Mouse (Mus musculus) heart, embryonic 16.5 days (tissue): ENCODE measurements around the gene Tor4a. TPM values are rescaled to one million over a fixed set of nuclear protein-coding genes. Genes with fewer than 3 reads are reported as not detected.

Source experiments
- ATAC-seq: fragments of 200-750 bp; cut with Nextera tagmentation; replicated peaks from 2 replicates; pipeline ENCODE4 v1.8.0; 2017; ENCODE audit warnings: moderate number of reproducible peaks; ENCODE audit not compliant: insufficient read depth, low FRiP score; ENCODE audit errors: extremely low read depth
- H3K27ac ChIP-seq: fragments of 300-500 bp; sonication (generic); 2 replicates; pipeline ENCODE4 v1.5.1; 2014; ENCODE audit warnings: mild to moderate bottlenecking, low read length, control low read depth, moderate library complexity
- H3K27me3 ChIP-seq: fragments of 300-500 bp; sonication (generic); 2 replicates; pipeline ENCODE4 v1.6.1; 2014; ENCODE audit warnings: low read length, mixed read lengths; ENCODE audit not compliant: control insufficient read depth, insufficient read depth
- H3K36me3 ChIP-seq: fragments of 300-500 bp; sonication (generic); 2 replicates; pipeline ENCODE4 v1.6.1; 2014; ENCODE audit not compliant: control insufficient read depth, insufficient read depth
- H3K4me1 ChIP-seq: fragments of 300-500 bp; sonication (generic); 2 replicates; pipeline ENCODE4 v1.6.1; 2014; ENCODE audit warnings: low read length, mixed read lengths; ENCODE audit not compliant: control insufficient read depth, insufficient read depth
- H3K4me2 ChIP-seq: fragments of 300-500 bp; sonication (generic); 2 replicates; pipeline ENCODE4 v1.6.1; 2014; ENCODE audit warnings: low read depth, mild to moderate bottlenecking, control low read depth, low read length
- H3K4me3 ChIP-seq: fragments of 300-500 bp; sonication (generic); 2 replicates; pipeline ENCODE4 v1.5.1; 2014; ENCODE audit warnings: mild to moderate bottlenecking, control low read depth, low read length
- H3K9ac ChIP-seq: fragments of 300-500 bp; sonication (generic); 2 replicates; pipeline ENCODE4 v1.6.1; 2014; ENCODE audit warnings: low read length, control low read depth
- H3K9me3 ChIP-seq: fragments of 300-500 bp; sonication (generic); replicated peaks from 2 replicates; pipeline ENCODE4 v1.6.1; 2016; ENCODE audit warnings: low read length; ENCODE audit not compliant: control insufficient read depth
- WGBS: fragments of 180-500 bp; shearing (Covaris S2); extraction: QIAGEN DNeasy Blood & Tissue Kit; methylation state at CpG from one replicate; pipeline ENCODE4 v1.1.7; 2014; 5-methylcytosine and 5-hydroxymethylcytosine counted together
- polyA plus RNA-seq: library from polyadenylated mRNA; unstranded; fragments of >200 nt; fragmentation: Nextera tagmentation; extraction: Ambion mirVana; gene quantifications from 2 replicates; pipeline ENCODE4 v1.2.1, GENCODE M21; 2015

Tor4a gene
- polyA plus RNA-seq, 1 experiment from 2014 or later, result 10.0 TPM

DNA sequence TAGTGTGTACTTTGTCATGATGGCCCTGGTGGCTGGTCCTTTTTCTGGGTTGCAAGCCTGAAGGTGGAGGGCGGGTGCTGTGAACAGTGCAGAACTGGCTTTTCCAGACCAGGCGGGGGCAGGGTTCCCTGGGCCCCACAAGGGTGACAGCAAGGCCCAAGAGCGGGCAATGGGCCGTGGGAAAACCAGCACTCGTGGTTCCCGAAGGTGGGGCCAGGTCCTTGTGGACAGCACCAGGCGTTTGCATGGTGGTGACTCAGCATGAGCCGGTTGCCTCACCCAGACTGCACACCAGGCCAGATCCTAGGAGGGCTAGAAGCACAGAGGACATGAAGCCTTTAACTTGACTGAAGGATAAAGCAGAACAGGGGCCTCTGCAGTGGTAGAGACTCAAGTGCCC is 24.1 kb downstream of the Tor4a start:
- H3K4me2 ChIP-seq, result no peak overlapping the region
- H3K4me1 ChIP-seq, result peaks cover 35% of the 10 kb centered on the region
- no peak for ATAC-seq
- no peak overlapping the region for H3K27ac ChIP-seq
- H3K9ac ChIP-seq, result no peak overlapping the region
- no peaks in the 10 kb centered on the region for H3K27me3 ChIP-seq
- H3K4me3 ChIP-seq, result no peak overlapping the region
- WGBS, result 67% methylated on average over 8 of the region's 8 CpGs
- H3K36me3 ChIP-seq, result no peaks in the 10 kb centered on the region
- H3K9me3 ChIP-seq, result no peaks in the 10 kb centered on the region

DNA sequence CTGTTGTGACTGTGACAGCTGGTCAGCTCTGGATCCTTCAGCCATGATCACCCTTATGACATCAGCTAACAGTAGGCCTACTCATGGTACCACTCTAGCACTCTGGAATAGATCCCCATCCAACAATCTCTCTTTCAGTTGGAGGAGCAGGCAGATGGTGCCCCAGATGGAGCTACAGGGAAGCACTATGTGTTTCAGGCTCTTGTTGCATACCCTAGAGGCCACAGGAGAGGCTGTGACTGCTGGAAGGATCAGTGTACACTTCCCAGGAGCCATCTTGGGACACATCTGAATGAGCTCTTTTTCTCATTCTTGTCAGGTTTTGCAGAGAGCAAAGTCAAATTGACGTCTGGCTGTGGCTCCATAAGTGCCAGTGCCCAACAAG is 24.9 kb downstream of the Tor4a start:
- Histone ChIP-seq H3K36me3 (no peaks in the 10 kb centered on the region), H3K27me3 (no peaks in the 10 kb centered on the region), H3K9ac (no peak overlapping the region), H3K9me3 (no peaks in the 10 kb centered on the region), H3K4me3 (no peak overlapping the region), H3K4me2 (no peak overlapping the region), H3K4me1 (peaks cover 33% of the 10 kb centered on the region), H3K27ac (no peak overlapping the region)
- no peak for ATAC-seq
- WGBS, result 82% methylated on average over 1 of the region's 1 CpGs

DNA sequence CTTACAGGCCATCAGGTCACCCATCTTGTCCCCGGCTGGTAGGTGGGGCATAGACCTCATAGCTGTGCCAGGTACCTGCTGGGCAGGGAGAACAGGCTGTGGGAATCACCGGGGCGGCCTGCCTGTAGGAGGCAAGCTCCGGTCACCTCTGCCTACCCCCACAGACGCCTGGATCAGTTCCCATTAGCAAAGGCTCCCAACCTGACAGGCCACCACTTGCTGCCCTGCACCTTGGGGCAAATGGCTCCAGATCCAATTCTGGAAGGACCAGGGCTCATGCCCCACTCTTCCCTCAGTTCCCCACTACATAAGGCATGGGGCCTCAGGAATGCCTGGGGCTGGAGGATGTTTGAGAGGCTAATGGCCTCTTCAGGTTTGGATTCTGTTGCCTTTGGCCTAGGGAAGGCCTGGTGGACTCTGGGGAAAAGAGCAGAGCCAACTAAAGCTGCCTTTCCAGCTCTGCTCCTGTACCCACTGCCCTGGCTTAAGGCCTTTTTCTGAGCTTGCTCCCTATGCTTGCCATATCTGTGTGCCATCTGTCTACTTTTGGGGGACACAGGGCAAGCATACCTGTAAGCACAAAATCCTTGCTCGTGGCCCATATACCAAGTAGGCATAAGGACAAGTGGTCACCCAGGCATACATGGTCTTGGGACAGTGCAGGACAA is 25.5 kb downstream of the Tor4a start:
- no peaks in the 10 kb centered on the region for H3K9me3 ChIP-seq
- no peak for ATAC-seq
- H3K27me3 ChIP-seq, result no peaks in the 10 kb centered on the region
- H3K4me2 ChIP-seq, result no peak overlapping the region
- H3K4me3 ChIP-seq, result no peak overlapping the region
- H3K36me3 ChIP-seq, result no peaks in the 10 kb centered on the region
- H3K9ac ChIP-seq, result no peak overlapping the region
- no peak overlapping the region for H3K27ac ChIP-seq
- peaks cover 28% of the 10 kb centered on the region for H3K4me1 ChIP-seq
- WGBS, result 80% methylated on average over 6 of the region's 6 CpGs

- Histone ChIP-seq H3K27me3 (no peaks in the 10 kb centered on the region), H3K36me3 (no peaks in the 10 kb centered on the region), H3K9me3 (no peaks in the 10 kb centered on the region), H3K4me1 (peaks cover 24% of the 10 kb centered on the region), H3K4me2 (no peak overlapping the region), H3K27ac (no peak overlapping the region), H3K9ac (no peak overlapping the region), H3K4me3 (no peak overlapping the region)
- no peak for ATAC-seq
- WGBS, result 62% methylated on average over 10 of the region's 10 CpGs
Measured at GRCm38 (mm10) chr2:25170326-25171100, 26.2 kb downstream of the Tor4a start.

- 52% methylated on average over 5 of the region's 5 CpGs for WGBS
- H3K9ac ChIP-seq, result no peak overlapping the region
- H3K9me3 ChIP-seq, result no peaks in the 10 kb centered on the region
- peaks cover 24% of the 10 kb centered on the region for H3K4me1 ChIP-seq
- no peaks in the 10 kb centered on the region for H3K27me3 ChIP-seq
- no peak overlapping the region for H3K27ac ChIP-seq
- no peak for ATAC-seq
- H3K4me2 ChIP-seq, result no peak overlapping the region
- no peaks in the 10 kb centered on the region for H3K36me3 ChIP-seq
- H3K4me3 ChIP-seq, result no peak overlapping the region
Measured at GRCm38 (mm10) chr2:25169778-25170177, 26.9 kb downstream of the Tor4a start.

DNA sequence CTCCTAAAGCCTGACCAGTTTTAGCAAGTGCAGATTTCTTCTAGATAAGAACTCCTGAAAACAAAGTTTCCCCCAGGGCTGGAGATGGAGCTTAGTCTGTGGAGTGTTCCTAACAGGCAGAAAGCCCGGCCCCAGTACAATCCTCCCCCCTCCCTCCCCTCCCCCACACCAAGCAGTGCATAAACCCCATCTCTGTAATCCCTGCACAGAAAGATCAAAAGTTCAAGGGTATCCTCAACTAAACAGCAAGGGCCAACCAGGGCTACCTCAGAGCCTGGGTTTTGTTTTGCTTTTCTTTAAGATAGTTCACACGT is 28.1 kb downstream of the Tor4a start:
- peaks cover 34% of the 10 kb centered on the region for H3K4me1 ChIP-seq
- peak overlapping the region; percentile 79 for H3K9ac ChIP-seq
- H3K27ac ChIP-seq, result peak overlapping the region; percentile 81
- H3K9me3 ChIP-seq, result no peaks in the 10 kb centered on the region
- peak overlapping the region; percentile 76 for H3K4me2 ChIP-seq
- H3K4me3 ChIP-seq, result peak overlapping the region; percentile 55
- H3K27me3 ChIP-seq, result no peaks in the 10 kb centered on the region
- WGBS, result 24% methylated on average over 2 of the region's 2 CpGs
- no peaks in the 10 kb centered on the region for H3K36me3 ChIP-seq
- ATAC-seq, result no peak

- no peaks in the 10 kb centered on the region for H3K36me3 ChIP-seq
- H3K4me1 ChIP-seq, result peaks cover 38% of the 10 kb centered on the region
- WGBS, result 1% methylated on average over 24 of the region's 41 CpGs
Measured at GRCm38 (mm10) chr2:25167919-25168664, 28.6 kb downstream of the Tor4a start.

DNA sequence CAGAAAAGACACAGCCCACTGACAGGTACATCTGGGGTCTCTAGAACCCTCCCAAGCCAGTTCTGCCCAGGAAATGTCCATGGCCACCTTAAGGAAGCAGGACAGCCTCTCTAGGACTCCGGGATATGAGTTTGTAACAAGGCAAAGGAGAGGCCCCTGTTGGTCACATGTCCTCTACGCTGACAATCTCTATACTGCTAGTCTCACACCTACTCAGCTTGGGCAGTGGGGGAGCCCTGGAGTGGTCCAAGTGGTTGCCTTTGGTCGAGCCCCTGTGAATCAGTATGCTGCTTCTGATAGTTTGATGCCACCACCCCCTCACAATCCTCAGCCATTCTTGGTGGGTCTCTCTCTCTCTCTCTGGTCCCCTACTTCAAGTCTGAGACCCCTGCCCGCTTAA is 29.2 kb downstream of the Tor4a start:
- peak overlapping the region; percentile 55 for H3K4me3 ChIP-seq
- H3K4me1 ChIP-seq, result peaks cover 39% of the 10 kb centered on the region
- H3K9ac ChIP-seq, result peak overlapping the region; percentile 79
- H3K36me3 ChIP-seq, result no peaks in the 10 kb centered on the region
- H3K27ac ChIP-seq, result peak overlapping the region; percentile 81
- H3K9me3 ChIP-seq, result no peaks in the 10 kb centered on the region
- H3K4me2 ChIP-seq, result peak overlapping the region; percentile 76
- peak; percentile 34 for ATAC-seq
- H3K27me3 ChIP-seq, result no peaks in the 10 kb centered on the region
- WGBS, result 24% methylated on average over 4 of the region's 4 CpGs

More at GRCm38 (mm10) chr2:25167919-25168664, 28.6 kb downstream of the Tor4a start:
- Histone ChIP-seq H3K9ac (peak overlapping the region; percentile 79), H3K9me3 (no peaks in the 10 kb centered on the region), H3K27me3 (no peaks in the 10 kb centered on the region), H3K27ac (peak overlapping the region; percentile 81), H3K4me2 (peak overlapping the region; percentile 76), H3K4me3 (peak overlapping the region; percentile 55)
- peak; percentile 68 for ATAC-seq

GRCm38 (mm10) chr2:25157655-25158054 is 39.0 kb downstream of the Tor4a start:
- no peaks in the 10 kb centered on the region for H3K36me3 ChIP-seq
- WGBS, result 43% methylated on average over 2 of the region's 2 CpGs
- no peaks in the 10 kb centered on the region for H3K4me1 ChIP-seq
- H3K9ac ChIP-seq, result no peak overlapping the region
- H3K27ac ChIP-seq, result no peak overlapping the region
- H3K4me2 ChIP-seq, result no peak overlapping the region
- ATAC-seq, result no peak
- H3K4me3 ChIP-seq, result no peak overlapping the region
- no peaks in the 10 kb centered on the region for H3K27me3 ChIP-seq
- H3K9me3 ChIP-seq, result no peaks in the 10 kb centered on the region
